Mouse (Mus musculus) T-helper 1 cell (primary cell): ENCODE results near the gene Shisa5.

Source experiments
- in situ Hi-C: fragments of 300-600 bp; cut with MboI, MseI; formaldehyde crosslinking; loops from one replicate; pipeline ENCODE4 v1.15.1; 2025; ENCODE audit warnings: high pct_unique_total_duplicates

Gene Shisa5

DNA sequence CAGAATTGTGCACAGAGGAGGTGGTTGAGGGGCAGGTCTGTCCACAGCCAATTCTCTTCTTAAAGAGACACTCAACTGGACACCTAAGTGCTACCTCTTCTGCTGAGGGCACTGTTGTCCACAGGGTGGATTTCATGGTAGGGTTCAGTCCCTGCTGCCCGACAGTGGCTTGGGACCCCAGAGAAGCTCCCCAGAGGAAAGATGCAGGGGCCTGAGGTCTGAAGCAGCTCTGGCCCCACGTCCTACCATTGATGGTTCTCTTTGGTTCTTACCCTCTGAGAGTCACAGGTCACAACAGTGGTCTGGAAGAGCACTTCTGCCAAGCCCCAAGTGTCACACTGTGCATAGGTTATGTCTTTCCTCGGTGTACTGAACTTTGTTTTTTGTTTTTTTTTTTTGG lies 15.0 kb downstream of the Shisa5 start:
- in situ Hi-C loops, result loop anchor here (25.0 kb wide), 2 partner anchors 716 to 1716 kb away; partner anchors contain the start of genes 6430571L13Rik, Gpx1, Hemk1 and Usp4

DNA sequence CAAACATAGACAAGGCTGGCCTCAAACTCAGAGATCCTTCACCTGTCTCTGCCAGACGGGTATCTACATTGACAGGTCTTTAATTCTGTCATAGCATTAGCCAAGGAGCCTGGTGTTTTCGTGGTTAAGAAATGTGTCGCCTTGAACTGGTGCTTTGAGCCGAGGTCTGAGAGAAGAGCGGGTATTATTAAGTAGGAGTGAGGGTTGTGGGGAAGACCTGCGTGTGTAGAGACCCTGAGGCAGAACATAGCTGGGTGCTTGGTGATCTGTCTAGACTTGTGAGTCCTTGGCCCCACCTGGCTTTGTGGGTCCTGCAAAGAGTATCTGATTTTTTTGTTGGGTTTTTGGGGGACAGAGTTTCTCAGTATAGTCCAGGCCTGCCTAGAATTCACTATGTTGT lies 15.5 kb downstream of the Shisa5 start:
- in situ Hi-C loops, result loop anchor here (25.0 kb wide), 2 partner anchors 717 to 1717 kb away; partner anchors contain the start of genes 6430571L13Rik, Gpx1, Hemk1 and Usp4

DNA sequence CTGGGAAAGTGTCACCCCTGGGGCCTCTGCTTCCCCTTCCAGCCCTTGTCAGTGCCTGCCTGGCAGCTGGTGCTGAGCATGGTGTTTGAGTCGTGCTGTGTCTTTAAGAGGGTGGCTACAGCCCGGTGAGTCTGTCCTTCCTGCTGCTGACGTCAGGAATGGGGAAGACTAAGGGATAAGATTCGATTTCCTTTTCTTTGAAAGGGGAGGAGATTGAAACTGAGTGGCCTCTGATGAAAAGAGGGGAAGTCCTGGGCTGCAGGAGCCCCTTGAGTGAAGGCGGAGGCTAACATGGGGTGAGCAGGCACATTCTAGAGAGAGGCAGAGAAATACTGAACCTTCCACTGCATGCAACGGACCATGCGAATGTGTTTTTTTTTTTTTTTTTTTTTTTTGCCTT lies 16.3 kb downstream of the Shisa5 start:
- in situ Hi-C loops, result loop anchor here (5.0 to 25.0 kb wide), 3 partner anchors 62 to 1717 kb away; partner anchors contain the start of genes 6430571L13Rik, Gpx1, Hemk1 and Pfkfb4

DNA sequence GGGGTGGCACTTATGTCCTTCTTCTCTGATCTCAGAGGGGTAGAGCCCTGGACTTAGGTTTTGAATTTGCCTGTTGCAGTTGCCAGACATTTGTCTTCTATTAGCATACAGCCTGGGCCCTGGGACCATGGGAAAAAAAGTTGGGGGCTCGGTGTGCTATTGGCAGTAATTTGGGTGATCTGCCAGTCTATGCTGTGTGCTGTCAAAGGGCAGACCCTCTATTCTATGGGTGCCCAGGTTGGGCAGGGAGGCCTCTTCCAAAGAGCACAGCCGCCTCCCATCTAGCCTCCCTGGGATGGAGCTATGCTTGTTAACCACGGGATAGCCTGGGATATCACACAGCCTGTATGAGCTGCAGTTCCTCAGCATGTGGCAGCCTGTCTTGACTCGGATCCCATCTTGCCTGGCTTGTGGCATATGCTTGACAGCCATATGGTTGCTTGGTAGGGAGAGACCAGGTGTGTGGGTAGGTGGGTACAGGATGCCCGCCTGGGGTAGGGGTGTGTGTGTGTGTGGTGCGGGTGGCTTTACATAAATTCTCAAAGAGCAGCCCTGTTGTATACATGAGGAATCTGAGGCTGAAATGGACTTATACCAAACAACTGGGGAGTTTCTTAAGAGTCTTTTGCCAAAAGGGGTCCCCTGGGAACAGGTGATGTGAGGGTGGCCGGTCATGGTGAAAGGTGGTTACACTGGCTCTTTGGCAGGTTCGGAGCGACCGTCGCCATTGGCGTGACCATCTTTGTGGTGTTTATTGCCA lies 17.1 kb downstream of the Shisa5 start:
- in situ Hi-C loops, result loop anchor here (5.0 to 25.0 kb wide), 3 partner anchors 63 to 1718 kb away; partner anchors contain the start of genes 6430571L13Rik, Gpx1, Hemk1 and Pfkfb4

DNA sequence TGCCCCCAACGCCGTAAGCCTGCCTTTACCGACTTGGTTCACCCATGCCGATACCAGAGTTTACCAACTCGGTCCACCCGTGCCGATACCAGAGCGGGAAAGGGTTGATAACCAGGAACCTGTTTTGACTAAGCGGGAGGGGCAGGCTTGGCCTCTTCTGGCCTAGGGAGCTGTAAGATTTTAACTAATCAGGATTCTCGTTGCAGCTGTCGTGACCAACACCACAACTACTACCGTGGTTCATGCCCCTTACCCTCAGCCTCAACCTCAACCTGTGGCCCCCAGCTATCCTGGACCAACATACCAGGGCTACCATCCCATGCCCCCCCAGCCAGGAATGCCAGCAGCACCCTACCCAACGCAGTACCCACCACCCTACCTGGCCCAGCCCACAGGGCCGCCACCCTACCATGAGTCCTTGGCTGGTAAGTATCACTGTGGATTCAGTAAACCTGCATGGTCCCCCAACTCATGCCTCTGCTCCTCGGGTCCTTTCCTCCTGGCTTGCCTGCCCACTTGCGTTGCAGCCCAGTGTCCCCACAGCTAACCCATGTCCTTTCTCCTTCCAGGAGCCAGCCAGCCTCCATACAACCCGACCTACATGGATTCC lies 17.8 kb downstream of the Shisa5 start:
- in situ Hi-C loops, result loop anchor here (5.0 to 25.0 kb wide), 3 partner anchors 64 to 1719 kb away; partner anchors contain the start of genes 6430571L13Rik, Gpx1, Hemk1 and Pfkfb4

DNA sequence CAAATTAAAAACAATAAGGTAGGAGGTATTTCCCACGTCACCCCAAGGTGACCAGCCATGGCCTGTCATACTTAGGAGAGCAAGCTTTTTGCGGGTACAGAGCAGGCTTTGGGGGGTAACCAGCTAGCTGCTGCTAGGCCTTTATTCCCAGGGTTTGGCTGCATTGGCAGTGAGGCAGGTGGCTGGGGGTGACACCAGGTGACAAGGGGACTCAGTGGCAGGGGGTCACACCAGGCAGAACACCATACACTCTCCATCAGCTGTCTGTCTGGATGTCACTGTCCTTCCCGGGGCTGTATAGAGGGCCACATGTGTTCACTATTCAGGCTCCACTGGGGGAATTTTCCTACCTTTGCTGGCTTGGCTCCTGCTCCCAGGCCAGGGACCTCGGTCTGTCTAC lies 18.6 kb downstream of the Shisa5 start:
- in situ Hi-C loops, result loop anchor here (5.0 to 25.0 kb wide), 3 partner anchors 65 to 1720 kb away; partner anchors contain the start of genes 6430571L13Rik, Gpx1, Hemk1 and Pfkfb4

DNA sequence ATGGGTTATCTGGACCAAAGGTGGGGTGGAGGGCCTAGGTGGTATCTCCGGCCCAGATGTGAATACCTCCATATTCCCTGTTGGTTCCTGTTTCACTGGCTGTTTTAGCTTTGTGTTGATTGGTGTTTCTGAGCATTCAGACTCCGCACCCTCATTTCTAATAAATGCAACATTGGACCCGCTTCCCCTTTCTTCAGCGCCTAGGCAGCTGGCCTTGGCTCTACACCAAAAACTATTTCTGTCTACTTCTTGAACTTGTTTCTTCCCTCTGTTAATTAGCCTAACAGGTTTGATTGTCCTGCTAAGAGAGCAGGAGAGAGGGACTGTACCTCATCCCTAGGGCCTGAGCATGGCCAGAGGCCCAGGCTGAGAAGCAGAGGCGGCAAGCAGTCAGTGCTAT lies 19.2 kb downstream of the Shisa5 start:
- in situ Hi-C loops, result loop anchor here (5.0 to 25.0 kb wide), 3 partner anchors 65 to 1720 kb away; partner anchors contain the start of genes 6430571L13Rik, Gpx1, Hemk1 and Pfkfb4

DNA sequence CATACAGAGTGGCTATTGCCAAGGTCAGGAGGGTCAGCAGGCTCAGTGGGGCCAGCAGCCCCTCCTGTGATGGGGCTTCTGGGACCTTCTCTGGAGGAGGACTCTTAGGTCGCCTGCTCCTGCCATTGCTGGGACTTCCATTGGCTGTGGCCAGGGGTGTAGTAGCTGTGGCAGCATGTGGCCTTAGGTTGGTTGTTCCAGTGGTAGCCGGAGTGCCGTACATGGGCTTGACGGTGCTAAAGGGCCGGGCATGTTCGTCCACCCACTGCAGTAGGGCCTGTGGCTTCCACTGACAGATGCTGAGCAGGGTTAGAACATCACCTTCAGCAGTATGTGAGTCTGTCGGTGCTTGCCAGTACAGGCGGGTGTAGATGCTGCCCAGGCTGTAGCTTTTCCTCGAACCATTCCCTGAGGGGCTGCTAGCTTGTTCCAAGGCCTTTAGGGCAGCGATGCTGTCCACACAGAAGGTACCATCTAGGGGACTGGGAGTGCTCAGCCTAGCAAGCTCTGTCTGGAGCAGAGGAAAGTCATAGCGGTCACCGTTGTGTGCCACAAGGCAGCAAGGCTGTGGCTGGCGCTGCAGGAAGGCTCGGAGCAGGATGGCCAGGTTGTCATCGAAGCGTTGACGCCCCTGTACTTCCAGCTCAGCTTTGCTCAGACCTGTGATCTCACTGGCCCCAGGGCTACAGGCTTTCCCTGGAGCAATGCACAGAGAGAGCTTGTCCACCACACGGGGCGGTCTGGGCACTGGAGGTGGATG lies 19.8 kb downstream of the Shisa5 start:
- in situ Hi-C loops, result loop anchor here (5.0 to 25.0 kb wide), 3 partner anchors 66 to 1721 kb away; partner anchors contain the start of genes 6430571L13Rik, Gpx1, Hemk1 and Pfkfb4

DNA sequence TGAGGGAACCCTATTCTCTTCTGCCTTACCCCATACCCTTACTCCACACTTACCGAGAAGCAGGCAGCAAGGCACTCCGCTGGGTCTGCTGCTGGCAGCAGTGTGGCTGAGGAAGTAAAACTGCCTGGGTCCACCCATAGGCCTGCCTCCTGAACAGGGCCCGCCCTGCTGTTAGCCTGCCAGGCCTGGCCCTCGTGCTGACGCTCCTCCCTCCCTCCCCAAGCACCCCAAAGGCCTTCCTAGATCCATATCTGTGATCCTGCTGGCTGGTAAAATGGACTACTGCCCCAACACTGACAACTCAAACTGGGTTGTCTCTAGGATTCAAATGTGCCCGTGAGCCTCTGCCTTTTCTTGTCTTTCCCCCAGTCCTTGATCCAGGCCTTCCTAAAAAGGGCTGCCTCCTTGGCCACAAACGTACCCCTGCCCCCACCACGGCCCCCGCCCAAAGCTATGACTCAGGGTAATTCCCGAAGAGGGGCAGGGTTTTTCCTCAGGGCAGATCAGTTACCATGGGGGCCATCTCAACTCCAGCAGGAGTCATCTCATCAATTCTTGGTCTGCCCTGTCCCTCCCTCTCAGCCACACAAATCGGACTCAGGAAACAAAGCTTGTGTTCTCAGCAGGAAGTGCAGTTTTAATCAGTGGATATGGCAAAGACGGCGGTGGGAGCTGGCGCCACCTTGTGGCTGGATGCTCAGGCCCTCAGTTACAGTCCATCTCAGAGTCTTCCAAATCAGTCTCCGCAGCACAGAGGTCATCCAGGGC lies 21.0 kb downstream of the Shisa5 start, which contains the start of gene Trex1:
Trex1 (minus strand) TSS at position 599 of the 768 bp plus-strand sequence.
- in situ Hi-C loops, result loop anchor here (5.0 to 25.0 kb wide), 3 partner anchors 67 to 1722 kb away; partner anchors contain the start of genes 6430571L13Rik, Gpx1, Hemk1 and Pfkfb4

DNA sequence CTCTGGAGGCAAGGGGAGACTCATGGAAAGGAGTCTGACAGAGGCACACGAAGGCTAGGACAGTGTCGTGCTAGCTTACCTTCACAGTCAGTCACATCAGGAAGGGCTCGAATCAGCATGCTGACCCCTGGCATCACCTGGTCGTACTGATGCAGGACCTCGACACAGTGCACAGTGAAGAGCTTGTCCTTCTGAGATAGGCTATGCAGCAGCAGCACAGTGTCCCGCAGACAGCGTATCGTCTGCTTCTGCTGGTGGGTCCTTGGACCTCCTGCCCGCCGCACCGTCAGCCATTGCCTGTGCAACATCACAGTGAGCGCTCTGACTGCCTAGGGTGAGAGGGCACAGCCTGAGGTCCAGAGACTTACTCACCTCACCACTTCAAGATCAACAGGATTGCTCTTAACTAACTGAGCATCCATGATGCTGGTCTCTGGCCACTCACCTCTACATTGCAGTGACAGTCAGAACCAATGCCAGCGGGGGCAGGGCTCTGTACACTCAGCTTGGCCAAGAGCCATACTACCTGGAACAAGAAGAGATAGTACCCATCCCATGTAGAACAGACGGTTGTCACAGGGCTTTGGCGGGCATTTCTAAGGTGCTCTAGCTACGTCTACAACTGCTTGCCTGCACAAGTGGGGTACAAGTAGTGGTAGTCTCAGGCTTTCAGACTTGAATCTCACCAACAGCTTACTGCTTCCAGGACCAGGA lies 22.0 kb downstream of the Shisa5 start:
- in situ Hi-C loops, result loop anchor here (25.0 kb wide), 2 partner anchors 723 to 1723 kb away; partner anchors contain the start of genes 6430571L13Rik, Gpx1, Hemk1 and Usp4

DNA sequence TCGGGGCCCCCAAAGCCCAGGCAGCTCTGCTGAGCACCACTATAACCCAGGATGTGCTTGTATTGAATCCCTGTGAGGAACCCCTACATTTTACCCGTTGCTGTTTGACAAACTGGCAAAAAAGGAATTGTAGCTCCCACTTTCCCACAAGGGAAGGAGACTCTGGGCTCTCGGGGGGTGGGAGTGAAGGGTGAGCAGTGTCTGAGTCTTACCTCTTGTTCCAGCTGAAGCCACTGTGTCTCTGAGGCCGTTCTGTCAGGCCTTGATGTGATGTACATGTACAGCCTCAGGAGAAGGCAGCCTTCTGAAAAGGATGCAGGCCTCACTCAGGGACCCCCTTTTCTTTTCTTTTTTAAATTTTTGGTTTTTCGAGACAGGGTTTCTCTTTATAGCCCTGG lies 22.5 kb downstream of the Shisa5 start:
- in situ Hi-C loops, result loop anchor here (25.0 kb wide), 2 partner anchors 724 to 1724 kb away; partner anchors contain the start of genes 6430571L13Rik, Gpx1, Hemk1 and Usp4

DNA sequence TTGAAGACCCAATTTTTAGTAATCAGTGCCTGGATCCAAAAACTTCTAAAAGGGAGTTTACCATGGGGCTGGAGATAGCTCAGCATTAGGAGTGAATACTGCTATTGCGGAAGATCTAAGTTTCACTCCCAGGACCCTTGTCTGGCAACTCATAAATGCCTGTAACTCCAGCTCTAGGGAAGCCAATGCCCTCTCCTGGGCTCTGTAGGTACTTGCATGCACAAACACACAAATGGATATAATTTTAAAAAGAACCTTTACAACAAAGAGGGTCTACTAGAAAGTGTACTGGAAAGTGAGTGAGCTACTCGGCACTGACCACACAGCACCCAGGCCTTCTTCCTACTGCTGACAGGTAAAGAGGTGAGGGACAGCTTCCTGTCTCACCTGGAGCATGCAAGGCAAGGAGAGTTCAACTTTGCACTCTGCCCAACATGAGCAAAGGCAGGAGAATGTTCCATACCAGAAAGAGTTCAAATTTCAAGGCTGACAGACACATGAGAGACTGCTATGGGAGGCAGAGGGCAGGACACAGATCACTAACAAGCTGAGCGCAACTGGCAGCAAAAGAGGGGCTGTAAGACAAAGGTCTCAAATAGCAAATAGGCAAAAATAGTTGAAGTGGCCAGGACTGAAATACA lies 29.9 kb downstream of the Shisa5 start:
- in situ Hi-C loops, result loop anchor here (25.0 kb wide), 2 partner anchors 731 to 1731 kb away; partner anchors contain the start of genes 6430571L13Rik, Gpx1, Hemk1 and Usp4

DNA sequence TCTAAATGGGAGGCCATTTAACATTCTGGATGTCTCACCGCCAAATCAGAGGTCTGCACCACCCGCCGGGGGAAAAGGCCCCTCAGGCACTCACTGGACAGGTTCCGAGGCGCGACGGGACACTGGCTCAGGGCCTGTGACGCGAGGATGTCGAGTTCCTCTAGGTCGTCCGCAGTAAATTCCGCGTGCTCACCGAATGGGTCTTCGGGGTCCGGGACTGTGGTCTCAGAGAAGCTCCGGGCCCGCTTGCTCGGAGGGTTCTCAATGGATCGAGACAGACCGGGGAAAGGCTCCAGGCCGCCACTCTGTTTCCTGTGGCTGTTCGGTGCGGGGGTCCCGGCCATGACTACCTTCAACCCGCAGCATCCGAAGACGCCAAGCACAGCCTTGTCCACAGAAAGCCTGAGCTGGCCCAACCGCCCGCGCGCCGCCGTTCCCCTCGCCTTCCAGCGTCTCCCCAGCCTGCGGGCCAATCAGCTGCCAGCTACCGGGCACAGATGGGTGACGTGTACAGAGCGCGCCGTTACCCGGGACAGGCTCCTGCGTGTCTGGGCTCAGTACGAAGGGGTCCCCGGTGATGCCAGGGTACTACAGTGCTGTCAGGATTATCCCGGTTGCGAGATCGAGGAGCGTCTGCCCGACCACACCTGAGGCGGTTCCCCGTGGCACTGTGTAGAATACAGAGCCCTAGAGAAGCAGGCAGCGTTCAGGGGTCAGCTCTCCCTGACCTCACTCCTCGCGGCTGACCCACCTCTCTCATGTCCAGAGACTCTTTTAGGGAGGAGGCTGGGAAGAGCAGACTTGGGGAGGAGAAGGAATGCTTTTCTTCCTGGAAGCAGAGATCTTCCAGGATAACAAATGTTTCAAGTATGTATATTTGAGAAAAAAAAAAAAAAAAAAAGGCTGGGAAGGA lies 35.6 kb downstream of the Shisa5 start, which contains the start of gene Atrip:
Atrip (minus strand) TSS at position 464 of the 913 bp plus-strand sequence.
- in situ Hi-C loops, result loop anchor here (25.0 kb wide), 2 partner anchors 737 to 1737 kb away; partner anchors contain the start of genes 6430571L13Rik, Gpx1, Hemk1 and Usp4

DNA sequence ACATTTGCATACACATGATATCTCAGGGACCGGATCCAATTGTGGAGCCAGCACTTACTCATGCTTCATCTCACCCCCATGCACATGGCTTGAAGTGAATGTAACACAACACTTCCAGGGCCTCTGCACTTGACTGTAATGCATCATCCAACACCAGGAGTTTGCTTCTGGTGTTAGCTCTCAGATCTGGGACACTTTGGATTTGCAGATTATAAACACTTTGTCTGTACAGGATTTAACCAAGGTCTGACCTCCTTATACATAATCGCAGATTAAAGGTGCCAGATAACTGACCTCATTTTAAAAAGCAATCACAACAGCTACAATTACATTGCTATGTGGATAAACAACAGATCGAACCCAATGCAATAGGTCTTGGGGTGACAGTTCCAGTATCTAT lies 42.2 kb downstream of the Shisa5 start:
- in situ Hi-C loops, result no loop called here

DNA sequence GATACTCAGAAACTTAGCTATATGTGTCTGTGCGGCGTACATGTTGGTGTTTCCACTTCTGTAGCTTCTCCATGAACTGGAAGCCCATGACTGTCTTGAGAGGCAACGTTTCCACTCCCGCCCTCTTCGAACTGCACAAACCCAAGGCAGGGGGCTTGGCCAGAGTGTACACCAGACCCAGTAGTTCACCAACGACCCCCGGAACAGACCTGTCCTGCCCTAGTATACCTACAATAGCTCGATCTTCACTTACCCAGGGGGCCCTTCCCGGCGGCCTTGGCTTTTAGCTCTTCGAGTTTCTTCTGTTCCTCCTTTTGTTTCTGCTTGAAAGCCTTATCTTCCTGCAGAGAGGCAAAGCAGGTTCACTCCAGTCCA lies 43.4 kb downstream of the Shisa5 start:
- in situ Hi-C loops, result no loop called here

DNA sequence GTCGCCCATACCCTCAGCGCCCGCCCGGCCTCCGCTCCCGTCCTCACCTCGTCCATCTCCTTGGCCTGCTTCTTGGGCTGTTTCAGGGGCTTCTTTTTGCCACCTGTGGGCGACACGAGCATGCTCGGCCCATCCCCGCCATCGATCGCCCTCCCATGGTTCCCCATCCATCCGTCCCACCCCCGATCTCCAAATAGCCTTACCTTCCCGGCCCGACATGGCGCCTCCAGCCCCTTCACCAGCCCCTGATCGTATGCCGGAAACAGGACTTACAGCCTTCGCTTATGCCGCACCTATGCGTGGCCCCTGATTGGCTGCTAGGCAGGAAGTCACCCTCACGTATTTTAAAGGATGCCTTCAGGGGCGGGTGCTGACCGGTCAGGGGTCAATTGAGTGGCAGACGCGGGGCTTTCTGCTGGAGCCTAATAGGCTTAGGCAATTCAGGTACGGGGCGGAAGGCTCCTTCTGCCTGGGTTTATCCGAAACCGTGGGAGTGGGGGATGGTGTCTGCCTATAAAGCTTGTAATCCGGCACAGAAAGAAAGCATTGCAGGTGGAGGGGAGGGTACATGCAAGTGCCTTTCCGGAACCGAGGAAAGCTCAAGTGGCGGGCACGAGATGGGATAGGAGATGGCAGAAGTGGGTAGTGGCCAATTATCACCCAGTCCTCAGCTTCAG lies 43.9 kb downstream of the Shisa5 start, which contains the start of the genes Ccdc51 and Tma7:
Ccdc51 (plus strand) TSS at position 370 of the 677 bp plus-strand sequence.
Tma7 (minus strand) TSS at position 464 of the 677 bp plus-strand sequence.
- in situ Hi-C loops, result no loop called here

DNA sequence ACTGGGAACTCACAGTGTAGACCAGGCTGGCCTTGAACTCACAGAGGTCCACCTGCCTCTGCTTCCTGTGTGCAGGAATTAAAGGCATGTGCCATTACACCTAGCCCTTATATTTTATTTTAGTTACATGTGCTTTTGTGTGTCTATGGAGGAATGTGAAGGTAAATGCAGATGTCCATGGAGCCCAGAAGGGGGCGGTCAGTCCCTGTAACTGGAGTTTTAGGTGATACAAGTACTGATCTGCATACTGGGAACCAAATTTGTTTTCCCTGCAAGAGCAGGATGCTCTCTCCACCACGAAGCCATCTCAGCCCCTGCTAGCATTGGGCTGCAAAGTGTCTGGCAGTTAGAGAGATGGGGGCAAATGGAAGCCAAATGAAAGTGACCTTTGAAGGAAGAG lies 46.6 kb downstream of the Shisa5 start:
- in situ Hi-C loops, result no loop called here
